Mouse (Mus musculus): ENCODE measurements around the gene 2510039O18Rik.
A peak's percentile ranks its signal among the peaks of the same experiment; 100 is the strongest.

The 2510039O18Rik gene

GRCm38 (mm10) chr4:147937021-147937420 lies 3.7 kb upstream of the 2510039O18Rik start:
- DNase-seq (ENCODE audit: low read depth, low spot score), result no peak

GRCm38 (mm10) chr4:147937486-147937885 lies 3.2 kb upstream of the 2510039O18Rik start:
- DNase-seq (ENCODE audit: low read depth, low spot score), result peak; percentile 85

GRCm38 (mm10) chr4:147938148-147939096 lies 2.3 kb upstream of the 2510039O18Rik start:
- DNase-seq (ENCODE audit: low read depth, low spot score), result no peak

GRCm38 (mm10) chr4:147940111-147940510 lies 584 bp upstream of the 2510039O18Rik start:
- DNase-seq (ENCODE audit: low read depth, low spot score), result no peak

- DNase-seq (ENCODE audit: low read depth, low spot score), result no peak
Observed at GRCm38 (mm10) chr4:147941045-147942020, 638 bp downstream of the 2510039O18Rik start.

- peak; percentile 43 for DNase-seq (ENCODE audit: low read depth, low spot score)
Observed at GRCm38 (mm10) chr4:147943005-147943404, 2.3 kb downstream of the 2510039O18Rik start.

- no peak for DNase-seq (ENCODE audit: low read depth, low spot score)
Observed at GRCm38 (mm10) chr4:147947511-147947910, 6.8 kb downstream of the 2510039O18Rik start.

- DNase-seq (ENCODE audit: low read depth, low spot score), result peak; percentile 86
Observed at GRCm38 (mm10) chr4:147953590-147953989, 12.9 kb downstream of the 2510039O18Rik start.

- DNase-seq (ENCODE audit: low read depth, low spot score), result peak; percentile 58
Observed at GRCm38 (mm10) chr4:147957141-147957540, 16.4 kb downstream of the 2510039O18Rik start.

- DNase-seq (ENCODE audit: low read depth, low spot score), result peak; percentile 84
Observed at GRCm38 (mm10) chr4:147959881-147960831, 19.5 kb downstream of the 2510039O18Rik start.

- DNase-seq (ENCODE audit: low read depth, low spot score), result no peak
Observed at GRCm38 (mm10) chr4:147962781-147963180, 22.1 kb downstream of the 2510039O18Rik start.

GRCm38 (mm10) chr4:147963623-147964022 lies 22.9 kb downstream of the 2510039O18Rik start:
- DNase-seq (ENCODE audit: low read depth, low spot score), result no peak

GRCm38 (mm10) chr4:147965712-147966111 lies 25.0 kb downstream of the 2510039O18Rik start:
- no peak for DNase-seq (ENCODE audit: low read depth, low spot score)

- DNase-seq (ENCODE audit: low read depth, low spot score), result no peak
Observed at GRCm38 (mm10) chr4:147968816-147969215, 28.1 kb downstream of the 2510039O18Rik start.

- no peak for DNase-seq (ENCODE audit: low read depth, low spot score)
Observed at GRCm38 (mm10) chr4:147969337-147969736, 28.6 kb downstream of the 2510039O18Rik start.

GRCm38 (mm10) chr4:147976237-147976636 lies 35.5 kb downstream of the 2510039O18Rik start:
- no peak for DNase-seq (ENCODE audit: low read depth, low spot score)

- no peak for DNase-seq (ENCODE audit: low read depth, low spot score)
Observed at GRCm38 (mm10) chr4:147977726-147978125, 37.0 kb downstream of the 2510039O18Rik start.

- DNase-seq (ENCODE audit: low read depth, low spot score), result no peak
Observed at GRCm38 (mm10) chr4:147978391-147978790, 37.7 kb downstream of the 2510039O18Rik start.

- DNase-seq (ENCODE audit: low read depth, low spot score), result no peak
Observed at GRCm38 (mm10) chr4:147979441-147979860, 38.8 kb downstream of the 2510039O18Rik start.

All from ES-CJ7 (cell line).